Mouse (Mus musculus): ENCODE measurements at regions not wholly inside any gene's neighbourhood (a gene's known extent, or its start where the extent isn't known, plus 50 kb on each side); places are given as distances from the start of the nearest gene placed in this dataset.

DNA sequence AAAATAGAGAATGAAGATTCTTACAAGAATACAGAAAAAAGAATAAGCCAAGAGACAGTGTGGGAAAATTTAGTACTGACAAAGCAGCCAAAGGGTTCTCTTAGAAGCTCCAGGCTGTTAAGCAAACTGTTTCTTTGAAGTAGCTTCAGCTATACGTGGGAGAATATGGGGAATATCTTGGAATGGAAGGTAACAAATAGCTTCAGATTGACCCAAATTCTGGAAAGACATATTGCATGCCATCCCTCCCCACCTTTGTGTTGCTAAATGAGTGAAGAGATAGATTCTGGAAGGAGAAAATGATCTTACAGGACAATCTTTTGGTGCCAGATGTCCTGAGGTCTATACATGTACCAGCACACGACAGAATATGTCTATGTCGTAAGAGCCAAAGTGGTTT, 591.9 kb upstream of the Cdh6 start:
- DNase-seq (ENCODE audit: low read depth) = no peak
- no peak for TF ChIP-seq CTCF (IDR thresholded peaks at IDR 0.05; ENCODE audit: borderline replicate concordance, extremely low read depth, insufficient read depth, insufficient read length)
- TF ChIP-seq POLR2A (IDR thresholded peaks at IDR 0.05; ENCODE audit: borderline replicate concordance, extremely low read depth, insufficient read depth, insufficient read length, poor library complexity, severe bottlenecking) = no peak

DNA sequence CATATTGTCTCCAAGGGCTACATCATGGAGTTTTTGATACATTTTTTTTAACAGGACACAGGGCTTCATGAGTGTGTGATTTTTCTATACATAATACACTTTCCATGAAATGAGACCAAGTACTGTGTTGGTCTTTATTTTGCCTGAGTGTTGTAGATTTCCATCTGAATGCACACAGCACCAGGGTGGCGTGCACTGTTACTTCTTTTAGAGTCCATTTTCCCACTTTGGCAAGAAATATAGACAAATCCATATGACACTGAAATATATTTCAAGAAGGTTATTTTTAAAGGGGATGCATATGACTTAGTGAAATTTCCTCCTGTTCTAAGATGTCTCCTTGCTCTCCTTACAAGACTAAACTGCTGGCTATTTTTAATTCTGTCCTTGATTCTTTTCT, 591.1 kb upstream of the Cdh6 start:
- DNase-seq (ENCODE audit: low read depth) = no peak
- TF ChIP-seq POLR2A (IDR thresholded peaks at IDR 0.05; ENCODE audit: borderline replicate concordance, extremely low read depth, insufficient read depth, insufficient read length, poor library complexity, severe bottlenecking) = no peak
- no peak for TF ChIP-seq CTCF (IDR thresholded peaks at IDR 0.05; ENCODE audit: borderline replicate concordance, extremely low read depth, insufficient read depth, insufficient read length)

GRCm38 (mm10) chr15:13746559-13746958, 573.1 kb upstream of the Cdh6 start:
- DNase-seq (ENCODE audit: low read depth) = no peak
- no peak for TF ChIP-seq POLR2A (IDR thresholded peaks at IDR 0.05; ENCODE audit: borderline replicate concordance, extremely low read depth, insufficient read depth, insufficient read length, poor library complexity, severe bottlenecking)
- TF ChIP-seq CTCF (IDR thresholded peaks at IDR 0.05; ENCODE audit: borderline replicate concordance, extremely low read depth, insufficient read depth, insufficient read length) = no peak

- no peak for TF ChIP-seq POLR2A (IDR thresholded peaks at IDR 0.05; ENCODE audit: borderline replicate concordance, extremely low read depth, insufficient read depth, insufficient read length, poor library complexity, severe bottlenecking)
- no peak for TF ChIP-seq CTCF (IDR thresholded peaks at IDR 0.05; ENCODE audit: borderline replicate concordance, extremely low read depth, insufficient read depth, insufficient read length)
- DNase-seq (ENCODE audit: low read depth) = no peak
Measured at GRCm38 (mm10) chr15:13706276-13706675, 532.8 kb upstream of the Cdh6 start.

DNA sequence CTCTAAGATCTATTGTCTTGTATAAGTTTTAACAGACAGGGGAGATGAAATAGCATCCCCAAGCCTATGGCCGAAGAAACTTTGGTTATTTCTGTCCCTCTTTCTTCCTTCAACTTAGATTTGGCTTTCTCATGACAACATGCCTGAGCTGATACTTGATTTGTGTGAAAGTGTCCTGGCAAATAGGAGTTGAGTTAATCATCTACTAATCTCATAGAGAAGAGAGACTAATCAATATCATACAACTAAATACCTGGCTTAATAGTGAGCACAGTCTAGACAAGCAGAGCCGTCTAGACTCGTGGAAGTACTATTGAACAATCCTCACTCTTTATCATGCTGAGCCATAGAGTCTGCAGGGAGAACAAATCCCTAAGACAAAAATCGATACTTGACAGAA, 531.7 kb upstream of the Cdh6 start:
- TF ChIP-seq POLR2A (IDR thresholded peaks at IDR 0.05; ENCODE audit: borderline replicate concordance, extremely low read depth, insufficient read depth, insufficient read length, poor library complexity, severe bottlenecking) (no peak), CTCF (IDR thresholded peaks at IDR 0.05; ENCODE audit: borderline replicate concordance, extremely low read depth, insufficient read depth, insufficient read length) (no peak)
- DNase-seq (ENCODE audit: low read depth) = no peak

GRCm38 (mm10) chr15:13668193-13668592, 494.7 kb upstream of the Cdh6 start:
- peak; percentile 27 for DNase-seq (ENCODE audit: low read depth)
- TF ChIP-seq POLR2A (IDR thresholded peaks at IDR 0.05; ENCODE audit: borderline replicate concordance, extremely low read depth, insufficient read depth, insufficient read length, poor library complexity, severe bottlenecking) (no peak), CTCF (IDR thresholded peaks at IDR 0.05; ENCODE audit: borderline replicate concordance, extremely low read depth, insufficient read depth, insufficient read length) (no peak)

GRCm38 (mm10) chr15:13667278-13667677, 493.8 kb upstream of the Cdh6 start:
- TF ChIP-seq POLR2A (IDR thresholded peaks at IDR 0.05; ENCODE audit: borderline replicate concordance, extremely low read depth, insufficient read depth, insufficient read length, poor library complexity, severe bottlenecking) (no peak), CTCF (IDR thresholded peaks at IDR 0.05; ENCODE audit: borderline replicate concordance, extremely low read depth, insufficient read depth, insufficient read length) (no peak)
- no peak for DNase-seq (ENCODE audit: low read depth)

DNA sequence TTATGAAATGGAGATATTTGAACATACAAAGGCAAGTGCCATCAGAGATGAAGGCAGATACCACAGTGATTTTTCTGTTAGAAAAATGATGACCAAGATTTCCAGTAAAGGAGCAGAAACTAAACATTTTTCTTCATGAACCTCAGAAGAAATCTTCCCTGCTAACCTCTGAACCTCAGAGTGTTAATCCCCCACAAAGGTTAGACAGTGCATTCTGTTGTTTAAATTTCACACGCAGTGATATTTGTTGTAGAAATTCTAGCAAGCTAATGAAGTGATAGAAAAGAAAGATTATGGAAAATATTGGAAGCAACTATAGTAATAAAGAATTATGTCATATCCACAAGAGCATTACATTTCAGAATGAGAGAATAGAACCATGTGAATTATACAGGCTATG, 488.8 kb upstream of the Cdh6 start:
- TF ChIP-seq CTCF (IDR thresholded peaks at IDR 0.05; ENCODE audit: borderline replicate concordance, extremely low read depth, insufficient read depth, insufficient read length) (no peak), POLR2A (IDR thresholded peaks at IDR 0.05; ENCODE audit: borderline replicate concordance, extremely low read depth, insufficient read depth, insufficient read length, poor library complexity, severe bottlenecking) (no peak)
- no peak for DNase-seq (ENCODE audit: low read depth)

DNA sequence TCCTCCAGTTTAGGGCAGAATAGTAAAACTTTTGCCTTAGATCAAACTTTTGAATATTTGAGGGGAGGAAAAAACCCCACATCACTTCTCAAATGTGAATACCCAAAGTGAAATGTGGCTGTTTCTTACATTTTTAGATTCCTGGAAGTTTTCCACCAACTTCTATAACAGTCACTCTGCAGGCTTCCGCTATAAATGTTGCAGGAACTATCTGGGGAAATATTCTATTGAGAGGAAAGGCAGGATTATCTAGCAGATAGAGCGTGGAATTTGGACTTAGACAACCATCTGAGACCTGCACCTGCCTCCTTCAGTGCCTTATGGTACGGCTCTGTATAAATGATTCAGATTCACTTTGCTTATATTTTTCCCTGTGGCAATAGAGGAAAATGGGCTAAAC, 481.6 kb upstream of the Cdh6 start:
- TF ChIP-seq CTCF (IDR thresholded peaks at IDR 0.05; ENCODE audit: borderline replicate concordance, extremely low read depth, insufficient read depth, insufficient read length) = no peak
- no peak for TF ChIP-seq POLR2A (IDR thresholded peaks at IDR 0.05; ENCODE audit: borderline replicate concordance, extremely low read depth, insufficient read depth, insufficient read length, poor library complexity, severe bottlenecking)
- DNase-seq (ENCODE audit: low read depth) = no peak

- TF ChIP-seq POLR2A (IDR thresholded peaks at IDR 0.05; ENCODE audit: borderline replicate concordance, extremely low read depth, insufficient read depth, insufficient read length, poor library complexity, severe bottlenecking) = no peak
- no peak for TF ChIP-seq CTCF (IDR thresholded peaks at IDR 0.05; ENCODE audit: borderline replicate concordance, extremely low read depth, insufficient read depth, insufficient read length)
- DNase-seq (ENCODE audit: low read depth) = peak; percentile 90
Measured at GRCm38 (mm10) chr15:13635346-13635940, 462.0 kb upstream of the Cdh6 start.

DNA sequence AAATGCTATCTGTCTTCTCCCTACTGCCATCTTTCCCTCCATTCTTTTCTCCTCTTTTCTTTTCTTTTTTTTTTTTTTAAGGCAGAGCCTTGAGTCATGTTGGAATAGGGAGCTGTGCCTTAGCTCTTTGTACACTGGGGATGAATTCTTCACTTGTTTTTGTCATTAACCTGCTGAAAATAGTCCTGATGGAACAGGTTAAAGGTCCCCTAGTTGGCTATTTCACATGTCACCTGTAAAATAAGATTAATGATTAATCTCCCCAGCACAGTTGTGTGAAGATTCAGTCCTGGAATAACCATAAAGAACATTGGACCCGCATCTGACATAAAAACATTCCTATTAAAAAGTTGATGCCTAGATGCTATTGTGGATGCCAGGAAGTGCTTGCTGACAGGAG, 428.7 kb upstream of the Cdh6 start:
- no peak for TF ChIP-seq POLR2A (IDR thresholded peaks at IDR 0.05; ENCODE audit: borderline replicate concordance, extremely low read depth, insufficient read depth, insufficient read length, poor library complexity, severe bottlenecking)
- TF ChIP-seq CTCF (IDR thresholded peaks at IDR 0.05; ENCODE audit: borderline replicate concordance, extremely low read depth, insufficient read depth, insufficient read length) = no peak
- DNase-seq (ENCODE audit: low read depth) = no peak

DNA sequence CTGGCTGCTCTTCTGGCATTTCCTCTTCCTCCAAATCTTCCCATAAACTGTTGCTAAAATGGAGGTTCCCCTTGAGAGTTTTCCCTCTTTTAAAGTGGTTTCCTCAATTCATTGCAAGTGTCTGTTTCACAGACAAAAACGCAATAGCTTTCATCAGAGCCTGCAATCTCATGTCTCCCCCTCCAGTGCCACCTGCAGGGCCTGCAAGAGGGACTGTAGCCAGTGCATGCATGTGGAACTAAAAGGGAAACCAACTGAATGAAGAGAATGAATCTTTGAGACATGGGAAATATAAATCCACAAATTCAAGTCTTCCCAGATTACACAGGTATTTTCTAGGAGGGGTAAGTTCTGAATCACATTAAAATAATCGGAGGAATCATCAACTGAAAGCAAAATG, 424.4 kb upstream of the Cdh6 start:
- TF ChIP-seq CTCF (IDR thresholded peaks at IDR 0.05; ENCODE audit: borderline replicate concordance, extremely low read depth, insufficient read depth, insufficient read length) (no peak), POLR2A (IDR thresholded peaks at IDR 0.05; ENCODE audit: borderline replicate concordance, extremely low read depth, insufficient read depth, insufficient read length, poor library complexity, severe bottlenecking) (no peak)
- no peak for DNase-seq (ENCODE audit: low read depth)

Measured in brain, embryonic 14.5 days (tissue).